ENCODE assay signal across 8 mouse cellular contexts in genomic region chr14:34311691-34312090, GRCm38 (mm10). TPM values are rescaled to one million over a fixed set of nuclear protein-coding genes. Genes with fewer than 3 reads are reported as not detected.
DNase-seq lines count a peak whose midpoint lies in the region; ATAC-seq lines count a peak whose summit lies in the region.

No protein-coding gene starts in this region.

- peak; percentile 38 for DNase-seq in MN1 (ENCODE audit: low spot score)
- DNase-seq in neural tube, embryonic 10.5 days (ENCODE audit: extremely low spot score, low spot score): peak; percentile 17
- DNase-seq in gastrocnemius, postnatal 4 days (ENCODE audit: low spot score in 2 of 2): no peak
- DNase-seq in right cerebral cortex, adult 2 months (ENCODE audit: low spot score in 2 of 2): no peak

- peaks cover 23% of the 10 kb centered on the region for H3K4me1 ChIP-seq in erythroblast, embryonic 14.5 days (ENCODE audit: control insufficient read depth)
- H3K4me1 ChIP-seq in forebrain, embryonic 16.5 days (replicated peaks; ENCODE audit: control insufficient read depth, insufficient read depth, low read length): peaks cover 24% of the 10 kb centered on the region
- peaks cover 28% of the 10 kb centered on the region for H3K4me1 ChIP-seq in kidney, embryonic 16.5 days (ENCODE audit: insufficient read depth, low read length)

- H3K27ac ChIP-seq in forebrain, embryonic 16.5 days (ENCODE audit: low read length): no peak overlapping the region
- peak overlapping the region; percentile 96 for H3K27ac ChIP-seq in kidney, embryonic 16.5 days (ENCODE audit: low read length)

- ATAC-seq in erythroblast, adult 5-6 weeks (replicated peaks; ENCODE audit: low FRiP score, poor library complexity, severe bottlenecking): no peak
- no peak for ATAC-seq in forebrain, embryonic 16.5 days
- ATAC-seq in kidney, embryonic 16.5 days (ENCODE audit: low FRiP score, low TSS enrichment): no peak

- H3K9ac ChIP-seq in forebrain, embryonic 16.5 days (replicated peaks; ENCODE audit: low read depth, low read length): peak overlapping the region; percentile 98
- peak overlapping the region; percentile 96 for H3K9ac ChIP-seq in kidney, embryonic 16.5 days (replicated peaks; ENCODE audit: low read length)

- peak overlapping the region; percentile 81 for H3K4me3 ChIP-seq in erythroblast, embryonic 14.5 days (replicated peaks)
- H3K4me3 ChIP-seq in forebrain, embryonic 16.5 days (replicated peaks; ENCODE audit: low read length): peak overlapping the region; percentile 97
- H3K4me3 ChIP-seq in kidney, embryonic 16.5 days (ENCODE audit: low read length): peak overlapping the region; percentile 99

- H3K36me3 ChIP-seq in erythroblast, embryonic 14.5 days (ENCODE audit: control insufficient read depth): peaks cover 2% of the 10 kb centered on the region; the same call in 1 of the 2 replicates
- H3K36me3 ChIP-seq in forebrain, embryonic 16.5 days (ENCODE audit: control insufficient read depth, insufficient read depth): no peaks in the 10 kb centered on the region
- no peaks in the 10 kb centered on the region for H3K36me3 ChIP-seq in kidney, embryonic 16.5 days (ENCODE audit: insufficient read depth, low read length)

- peak overlapping the region; percentile 86 for H3K4me2 ChIP-seq in forebrain, embryonic 16.5 days (ENCODE audit: low read length)
- peak overlapping the region; percentile 77 for H3K4me2 ChIP-seq in kidney, embryonic 16.5 days (replicated peaks; ENCODE audit: low read depth, low read length)

- H3K27me3 ChIP-seq in erythroblast, embryonic 14.5 days (ENCODE audit: control insufficient read depth): peaks cover 23% of the 10 kb centered on the region
- no peaks in the 10 kb centered on the region for H3K27me3 ChIP-seq in forebrain, embryonic 16.5 days (replicated peaks; ENCODE audit: control insufficient read depth, insufficient read depth, low read length)
- H3K27me3 ChIP-seq in kidney, embryonic 16.5 days (ENCODE audit: insufficient read depth, low read length): no peaks in the 10 kb centered on the region

- H3K9me3 ChIP-seq in erythroblast, embryonic 14.5 days (ENCODE audit: control insufficient read depth, low read length): no peaks in the 10 kb centered on the region
- H3K9me3 ChIP-seq in forebrain, embryonic 16.5 days (ENCODE audit: control insufficient read depth, low read length): no peaks in the 10 kb centered on the region
- no peaks in the 10 kb centered on the region for H3K9me3 ChIP-seq in kidney, embryonic 16.5 days (ENCODE audit: low read length)

- WGBS in forebrain, embryonic 16.5 days: under 1% methylated on average over 4 of the region's 4 CpGs
- under 1% methylated on average over 4 of the region's 4 CpGs for WGBS in kidney, embryonic 16.5 days

RNA-seq across cellular contexts. Expression of gene Glud1, which starts 1.2 kb away (rescaled TPM):
- 0.44 and 0.87 TPM in 2 replicates for polyA plus RNA-seq in erythroblast, embryonic 14.5 days (2012)
- total RNA-seq in erythroblast, adult 5-6 weeks (2015; ENCODE audit: low replicate concordance): 35.7 and 65.6 TPM in 2 replicates
- 24.5 and 55.2 TPM in 2 replicates for total RNA-seq in erythroblast, adult 5-6 weeks (2017; ENCODE audit: low replicate concordance)
- polyA plus RNA-seq in forebrain, embryonic 16.5 days (2015; fragmentation: Nextera tagmentation; extraction: Ambion mirVana): 86.0 and 94.3 TPM in 2 replicates
- polyA plus RNA-seq in kidney, embryonic 16.5 days (2015; fragmentation: Nextera tagmentation; extraction: Ambion mirVana): 114 and 116 TPM in 2 replicates
- total RNA-seq in gastrocnemius, postnatal 4 days (2021): 100 to 1,000 TPM; 133 to 135 TPM

RNA-seq across cellular contexts. Expression of gene Shld2, which starts 1.4 kb away (rescaled TPM):
- 0.01 and 0.03 TPM in 2 replicates for polyA plus RNA-seq in erythroblast, embryonic 14.5 days (2012)
- total RNA-seq in erythroblast, adult 5-6 weeks (2015; ENCODE audit: low replicate concordance): 3.8 and 5.2 TPM in 2 replicates
- total RNA-seq in erythroblast, adult 5-6 weeks (2017; ENCODE audit: low replicate concordance): 1.4 and 3.3 TPM in 2 replicates
- 6.6 TPM in 2 replicates for polyA plus RNA-seq in forebrain, embryonic 16.5 days (2015; fragmentation: Nextera tagmentation; extraction: Ambion mirVana)
- polyA plus RNA-seq in kidney, embryonic 16.5 days (2015; fragmentation: Nextera tagmentation; extraction: Ambion mirVana): 9.9 and 10.0 TPM in 2 replicates
- 10 to 100 TPM in 1 of 2 experiments, 1 to 10 TPM in 1; 9.2 to 13.0 TPM for total RNA-seq in gastrocnemius, postnatal 4 days (2021)

RNA-seq across cellular contexts. Expression of gene Fam25c, which starts 43.5 kb away (rescaled TPM):
- polyA plus RNA-seq in erythroblast, embryonic 14.5 days (2012): not detected in 2 replicates
- not detected in 2 replicates for total RNA-seq in erythroblast, adult 5-6 weeks (2015; ENCODE audit: low replicate concordance)
- total RNA-seq in erythroblast, adult 5-6 weeks (2017; ENCODE audit: low replicate concordance): not detected in 2 replicates
- 0.97 TPM in 1 of 2 replicates, not detected in the other for polyA plus RNA-seq in forebrain, embryonic 16.5 days (2015; fragmentation: Nextera tagmentation; extraction: Ambion mirVana)
- 0.86 and 1.1 TPM in 2 replicates for polyA plus RNA-seq in kidney, embryonic 16.5 days (2015; fragmentation: Nextera tagmentation; extraction: Ambion mirVana)
- total RNA-seq in gastrocnemius, postnatal 4 days (2021): not detected

Comparison
In these comparisons a context has a peak if more than half of its experiments do, and no peak if none do; other contexts are left out.
1. DNase-seq: peak in MN1 (single experiment) and neural tube, embryonic 10.5 days (single experiment); none in gastrocnemius, postnatal 4 days (0 of 2) and right cerebral cortex, adult 2 months (0 of 2).
2. RNA of gene Glud1, which starts 1.2 kb away (polyA plus RNA-seq): 114 to 116 TPM in kidney, embryonic 16.5 days and 86.0 to 94.3 TPM in forebrain, embryonic 16.5 days; 0.44 to 0.87 TPM in erythroblast, embryonic 14.5 days; every median in the first group is over 10 times any median in the second.
3. Peak in every context shown above with its lines, with median percentiles within 50 percentile points of each other: H3K4me3 ChIP-seq.